Mouse (Mus musculus) frontal cortex, adult (tissue): ENCODE measurements at regions not wholly inside any gene's neighbourhood (a gene's known extent, or its start where the extent isn't known, plus 50 kb on each side); places are given as distances from the start of the nearest gene placed in this dataset.

ENCODE experiments used
- ATAC-seq: cut with Nextera tagmentation; 2 replicates; pipeline ENCODE4 v1.9.2; 2017; ENCODE audit warnings: mild to moderate bottlenecking, moderate library complexity, mixed read lengths; ENCODE audit not compliant: low TSS enrichment

DNA sequence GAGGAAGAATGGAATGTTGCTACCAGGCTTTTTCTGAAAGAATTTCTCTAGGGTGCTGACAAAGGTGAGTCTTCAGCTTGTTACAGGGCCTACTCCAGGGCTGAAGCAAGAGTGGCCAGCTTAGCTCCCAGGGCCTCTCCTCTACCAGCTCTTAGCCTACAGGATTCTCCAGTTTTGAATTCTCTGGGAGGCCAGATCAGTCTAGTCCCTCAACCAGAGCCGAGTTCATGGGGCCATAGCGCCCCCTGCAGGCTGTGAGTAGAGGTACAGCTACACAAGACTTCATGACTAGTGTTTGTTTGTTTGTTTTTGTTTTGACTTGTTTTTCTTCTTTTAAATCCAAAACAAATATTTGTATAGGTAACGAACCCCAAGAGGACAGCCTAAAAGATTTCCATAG is 211.8 kb upstream of the Eef2kmt start:
- ATAC-seq: peak; percentile 57; the same call in 1 of the 2 replicates

DNA sequence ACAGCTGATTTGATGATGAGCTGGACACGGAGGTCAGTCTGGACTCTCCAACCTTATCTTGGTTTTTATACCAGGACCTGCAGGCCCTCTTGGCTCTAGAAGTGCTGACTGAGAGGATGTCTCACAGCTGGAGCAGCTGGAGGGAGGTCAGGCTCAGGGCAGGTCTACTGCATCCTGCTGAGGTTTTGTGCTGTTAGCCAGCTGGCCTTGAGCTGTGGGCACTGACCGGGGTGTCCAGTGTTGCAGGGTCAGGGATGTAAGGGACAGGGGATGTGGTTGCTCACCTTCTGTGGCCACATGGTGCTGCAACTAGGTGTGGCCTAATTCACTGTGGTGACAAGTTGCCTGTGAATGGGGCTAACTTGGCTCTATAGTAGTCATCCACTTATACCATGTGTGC is 211.0 kb upstream of the Eef2kmt start:
- no peak for ATAC-seq

DNA sequence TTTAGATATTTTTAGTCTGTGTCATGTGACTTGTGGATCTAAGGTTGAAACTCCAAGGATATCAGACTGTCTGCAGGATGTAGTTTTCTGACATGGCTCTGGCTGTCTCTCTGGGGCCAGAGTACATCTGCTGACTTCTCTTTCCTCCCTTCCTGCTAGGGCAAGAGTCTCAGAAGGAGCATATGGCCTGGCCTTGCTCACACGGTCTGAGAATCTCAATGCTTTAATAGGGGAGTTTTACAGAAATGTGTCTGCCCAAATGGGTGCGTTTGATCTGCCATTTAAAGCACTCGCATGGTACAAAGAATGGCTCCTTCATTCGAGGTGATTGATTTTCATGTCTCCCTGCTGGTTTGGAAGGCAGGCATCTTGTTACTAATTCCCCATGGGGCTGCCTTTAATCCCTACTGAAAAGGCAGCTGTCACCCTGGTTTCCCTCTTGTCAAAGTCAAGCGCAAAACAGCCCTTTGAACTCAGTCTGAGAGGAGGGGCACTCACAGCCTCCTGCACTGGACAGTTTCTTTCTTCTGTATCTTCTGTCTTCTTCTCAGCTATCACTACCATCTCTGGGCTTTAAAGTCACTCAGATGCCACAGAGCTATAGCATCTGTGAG is 199.7 kb upstream of the Eef2kmt start:
- no peak for ATAC-seq

DNA sequence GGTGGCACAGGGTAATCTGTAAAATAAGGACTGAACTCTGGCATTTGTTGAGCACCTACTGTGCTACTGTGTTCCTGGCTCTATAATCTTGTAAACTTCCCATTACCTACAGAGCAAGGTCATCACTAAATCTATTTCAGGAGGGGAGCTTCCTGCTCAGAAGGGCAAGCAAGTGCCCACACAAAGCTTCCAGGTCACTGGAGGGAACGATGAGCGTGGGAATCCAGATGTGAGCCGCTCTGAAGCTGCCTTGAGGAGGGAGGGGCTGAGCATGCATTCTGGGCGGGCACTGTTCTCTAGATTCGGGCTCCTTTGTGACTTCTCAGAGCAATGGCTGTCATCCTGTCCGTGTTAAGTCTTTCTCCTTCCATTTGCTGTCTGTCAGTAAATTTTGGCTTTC is 198.5 kb upstream of the Eef2kmt start:
- ATAC-seq: no peak

DNA sequence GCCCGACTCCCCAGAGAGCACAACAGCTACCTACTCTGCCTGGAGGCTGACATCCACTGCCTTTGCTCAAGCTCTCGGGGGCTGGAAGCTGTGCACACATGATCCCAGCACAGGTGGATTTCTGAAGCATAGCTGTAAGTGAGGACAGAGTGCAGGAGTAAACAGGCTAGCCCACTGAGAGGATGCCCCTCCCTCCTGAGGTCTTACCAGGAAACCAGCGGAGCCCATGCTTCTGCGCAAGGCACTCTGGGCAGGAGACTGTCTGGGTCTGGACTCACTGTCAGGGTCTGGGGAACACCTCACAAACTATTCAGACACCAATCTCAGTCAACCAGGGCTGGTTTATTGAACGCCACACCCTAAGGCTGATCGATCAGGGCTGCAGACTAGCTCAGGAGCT is 197.2 kb upstream of the Eef2kmt start:
- ATAC-seq: no peak

DNA sequence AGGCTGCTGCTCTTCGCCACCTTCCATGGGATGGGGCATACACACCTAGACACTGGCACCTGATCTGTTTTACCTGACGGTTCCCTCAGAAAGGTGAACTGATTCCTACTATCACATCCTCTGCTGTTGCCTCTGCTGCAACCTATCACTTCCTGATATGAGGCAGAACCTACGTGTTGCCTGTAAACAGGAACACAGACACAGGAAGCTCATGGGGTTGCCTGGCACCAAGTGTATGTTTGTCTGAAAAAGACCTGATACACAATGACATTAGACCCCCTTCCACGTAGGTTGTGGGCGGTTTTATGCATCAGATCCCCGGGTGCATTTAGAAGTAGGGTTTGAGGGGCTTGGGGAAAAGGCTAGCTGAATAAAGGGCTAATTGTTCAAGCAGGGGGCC is 190.0 kb upstream of the Eef2kmt start:
- no peak for ATAC-seq

DNA sequence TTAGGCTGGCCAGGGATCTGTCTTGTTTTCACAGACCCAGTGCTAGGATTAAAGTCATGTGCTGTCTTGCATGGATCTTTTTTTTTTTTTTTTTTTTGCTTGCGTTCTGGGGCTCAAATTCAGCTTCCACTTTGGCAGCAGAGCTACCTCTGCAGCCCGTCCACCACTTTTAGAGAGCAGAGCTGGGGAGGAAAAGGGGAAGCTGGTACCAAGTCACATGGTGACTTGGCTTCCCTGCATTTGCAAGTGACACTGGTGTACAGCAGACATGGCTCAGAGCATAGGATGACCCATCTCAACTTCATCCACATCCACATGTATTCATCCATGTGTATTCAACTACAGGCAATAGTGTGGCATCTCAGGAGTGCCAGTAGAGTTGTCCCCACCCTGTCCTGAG is 189.0 kb upstream of the Eef2kmt start:
- ATAC-seq: no peak

DNA sequence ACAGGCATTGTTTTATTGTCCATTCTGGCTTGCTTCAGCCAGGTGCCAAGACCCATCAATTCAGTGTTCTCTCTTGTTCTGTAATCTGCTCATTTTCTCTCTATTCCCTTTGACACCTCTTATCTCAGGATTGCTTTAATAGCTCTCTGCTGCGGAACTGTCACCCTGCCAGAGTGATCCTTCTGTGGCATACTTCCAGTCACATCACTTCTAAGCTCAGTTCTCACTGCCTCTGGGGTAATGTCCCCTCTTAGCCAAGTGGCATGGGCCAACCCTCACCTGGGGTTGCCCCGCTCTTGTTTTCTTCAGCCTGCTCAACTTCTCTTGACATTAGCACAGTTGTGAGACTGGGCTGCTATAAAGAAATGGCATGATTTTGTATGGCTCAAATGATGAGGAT is 183.9 kb upstream of the Eef2kmt start:
- ATAC-seq: no peak

DNA sequence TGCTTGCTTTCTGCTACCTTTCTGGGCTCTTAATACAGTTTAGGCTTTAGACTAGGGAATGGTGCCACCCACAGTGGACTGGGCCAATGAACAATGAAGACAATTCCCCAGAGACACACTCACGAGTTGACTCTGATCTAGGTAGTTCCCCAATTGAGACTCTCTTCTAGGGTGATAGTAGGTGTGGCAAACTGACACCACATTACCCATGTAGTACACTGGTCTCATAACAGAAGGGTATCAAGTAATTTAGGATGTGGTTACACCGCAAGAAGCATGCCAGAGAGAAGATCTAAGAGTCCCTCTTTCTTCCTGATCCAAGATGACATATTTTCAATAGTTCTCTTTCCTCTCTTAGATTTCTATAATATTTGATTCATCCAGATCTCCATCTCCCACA is 182.6 kb upstream of the Eef2kmt start:
- no peak for ATAC-seq

DNA sequence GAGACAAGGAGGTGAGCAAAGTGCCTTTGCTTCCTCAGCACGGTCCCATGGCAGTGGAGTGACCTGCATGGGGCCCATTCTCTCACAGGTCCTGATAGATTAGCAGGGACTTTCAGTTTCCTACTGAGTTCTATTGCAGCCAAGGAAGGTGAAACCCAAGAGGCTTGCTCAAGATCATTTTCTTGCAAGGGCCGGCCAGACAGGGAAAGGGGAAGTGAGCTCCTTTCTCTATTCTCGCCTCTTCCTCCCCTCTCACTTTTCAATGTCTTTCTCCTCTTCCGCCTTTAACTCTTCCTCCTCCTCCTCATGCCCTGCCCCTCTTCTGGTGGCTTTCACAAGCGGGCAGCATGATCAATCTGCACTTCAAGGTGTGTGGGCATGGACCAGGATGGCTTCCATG is 175.9 kb upstream of the Eef2kmt start:
- no peak for ATAC-seq

DNA sequence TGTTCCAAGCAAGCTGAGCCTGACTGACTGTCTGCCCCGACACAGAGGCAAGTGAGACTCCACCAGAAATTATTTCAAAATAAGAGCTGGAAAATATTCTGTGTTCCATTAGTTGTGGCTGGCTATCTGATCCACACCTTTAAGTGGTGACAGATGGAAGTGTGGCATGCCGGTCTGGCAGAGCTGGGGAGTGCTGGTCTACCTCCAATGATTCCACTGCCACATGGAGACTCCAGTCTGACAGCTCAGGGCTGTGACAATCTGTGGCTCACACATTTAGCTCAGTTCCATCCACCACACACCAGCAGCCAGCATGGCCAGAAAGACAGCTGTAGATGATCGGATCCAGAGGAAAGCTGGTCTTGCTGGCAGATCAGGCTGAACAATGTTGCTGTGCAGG is 175.3 kb upstream of the Eef2kmt start:
- ATAC-seq: peak; percentile 79

DNA sequence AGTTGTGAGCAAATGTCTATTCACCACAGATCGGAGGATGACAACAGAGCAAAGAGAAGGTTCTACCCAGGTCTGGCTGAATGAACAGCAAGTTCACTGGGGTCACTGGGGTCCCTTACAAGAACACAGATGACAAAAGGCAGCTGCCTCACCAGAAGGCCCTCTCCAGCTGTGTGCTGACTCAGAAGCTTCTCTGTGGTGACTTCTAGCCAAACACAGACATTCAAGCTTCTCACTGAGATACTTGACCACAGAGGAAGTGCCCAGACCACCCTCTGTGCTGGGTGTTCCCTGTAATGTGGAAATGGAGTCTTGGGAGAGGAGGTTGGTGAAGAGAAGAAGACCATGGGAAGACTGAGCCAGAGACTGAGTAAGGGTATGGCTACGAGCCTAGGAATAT is 173.7 kb upstream of the Eef2kmt start:
- ATAC-seq: no peak

DNA sequence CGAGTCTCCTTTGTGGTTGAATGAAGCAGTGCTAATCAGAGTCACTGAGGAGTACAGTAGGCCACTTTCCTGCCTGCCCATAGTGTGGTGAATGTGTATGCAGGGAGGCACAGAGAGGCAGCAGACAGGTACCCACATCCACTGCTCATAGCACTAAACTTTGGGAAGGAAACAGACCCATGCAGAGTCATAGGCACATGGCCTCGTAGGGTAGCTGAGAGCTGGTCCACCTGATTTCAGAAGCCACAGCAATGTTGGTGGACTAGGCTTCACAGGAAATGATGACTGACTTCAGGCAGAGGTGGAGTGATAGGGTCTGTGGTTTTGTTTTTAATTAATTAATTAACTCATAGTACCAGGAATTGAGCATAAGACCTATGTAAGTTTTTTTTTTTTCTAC is 170.1 kb upstream of the Eef2kmt start:
- ATAC-seq: no peak

DNA sequence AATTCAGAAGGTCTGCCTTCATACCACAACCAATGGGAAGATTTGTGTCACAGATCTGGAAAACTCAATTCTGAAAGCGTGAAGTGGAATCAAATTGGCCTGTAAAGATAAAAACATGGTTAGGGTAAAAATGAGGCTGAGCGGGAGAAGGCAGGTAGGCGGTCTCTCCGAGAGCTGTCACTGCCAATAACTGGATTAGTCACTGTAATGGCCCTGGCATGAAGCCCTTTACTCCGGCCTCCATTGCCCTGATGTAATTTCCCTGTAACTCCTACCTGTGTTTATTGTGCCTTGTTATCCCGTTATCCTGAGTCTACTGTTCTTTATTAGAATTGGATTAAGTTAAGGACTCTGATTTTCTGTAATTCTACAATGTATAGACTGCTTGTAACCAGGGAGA is 166.3 kb upstream of the Eef2kmt start:
- ATAC-seq: no peak

DNA sequence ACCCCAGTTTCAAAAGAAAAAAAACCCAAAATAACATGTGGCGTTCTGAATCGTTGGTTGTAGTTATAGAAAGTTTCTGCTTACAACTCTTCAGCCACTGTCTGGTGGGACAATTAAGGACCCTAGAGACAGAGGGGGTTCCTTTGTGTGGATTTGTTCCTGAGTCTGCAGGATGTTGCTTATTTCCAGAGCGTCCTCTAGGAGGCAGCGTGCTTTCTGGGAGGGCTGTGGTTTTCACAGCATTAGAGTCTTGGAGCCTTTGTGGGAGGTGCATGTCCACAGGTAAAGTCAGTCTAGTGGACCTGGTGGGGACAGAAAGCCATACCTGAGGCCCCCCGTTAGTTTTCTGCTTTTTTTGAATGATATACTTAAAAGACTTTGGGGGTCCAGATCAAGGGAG is 165.8 kb upstream of the Eef2kmt start:
- no peak for ATAC-seq

DNA sequence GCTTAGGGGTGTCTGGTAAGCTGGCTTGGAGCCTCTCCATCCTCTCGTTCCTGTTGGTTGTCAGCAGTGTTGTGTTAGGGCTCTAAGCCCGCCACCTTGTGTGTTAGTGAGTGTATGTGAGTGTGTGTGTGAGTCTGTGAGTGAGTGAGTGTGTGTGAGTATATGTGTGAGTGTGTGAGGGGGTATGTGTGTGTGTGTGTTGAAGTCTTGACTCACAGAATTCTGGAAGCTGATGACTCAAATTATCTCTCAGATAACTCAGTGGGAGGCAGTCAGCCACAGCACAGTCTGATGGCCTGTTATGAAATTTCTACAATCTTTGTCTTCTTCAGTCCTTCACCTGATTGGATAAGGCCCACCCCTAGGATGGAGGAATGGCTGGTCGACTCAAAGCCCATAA is 163.7 kb upstream of the Eef2kmt start:
- ATAC-seq: peak; percentile 55; the same call in 1 of the 2 replicates

DNA sequence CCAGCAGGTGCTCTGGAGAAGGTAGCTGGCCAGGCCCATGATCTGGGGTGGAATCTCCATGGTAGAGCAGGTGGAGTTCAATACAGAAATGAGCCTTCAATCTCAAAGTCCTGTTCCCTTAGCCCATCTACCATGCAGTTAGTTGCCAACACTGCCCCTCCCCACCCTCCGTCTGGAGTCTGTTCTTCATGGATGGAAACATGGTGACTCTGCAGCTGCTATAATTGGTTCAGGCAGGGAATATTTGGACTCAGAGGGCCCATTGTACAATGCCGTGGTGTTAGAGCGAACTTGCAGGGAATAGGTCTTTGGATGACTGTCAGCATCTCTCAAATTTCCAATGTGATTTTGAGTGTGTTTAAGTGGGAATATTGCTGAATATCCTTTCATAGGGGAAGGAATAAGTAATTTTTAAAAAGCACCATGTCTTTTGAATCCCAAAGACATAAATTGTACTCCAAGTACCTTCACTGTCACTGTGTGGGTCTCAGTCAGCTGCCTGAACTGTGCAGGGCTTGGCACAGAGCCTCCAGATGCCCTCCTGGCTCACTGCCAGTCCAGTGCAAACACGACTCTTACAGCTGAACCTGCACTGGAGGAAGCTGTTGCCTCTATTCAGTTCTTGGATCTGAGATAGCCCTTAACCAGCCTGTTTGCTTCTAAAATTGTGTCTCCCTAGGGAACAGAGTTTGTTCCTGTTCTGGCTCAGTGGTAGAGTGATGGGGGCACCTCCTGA is 162.8 kb upstream of the Eef2kmt start:
- ATAC-seq: peak; percentile 16; the same call in 1 of the 2 replicates

DNA sequence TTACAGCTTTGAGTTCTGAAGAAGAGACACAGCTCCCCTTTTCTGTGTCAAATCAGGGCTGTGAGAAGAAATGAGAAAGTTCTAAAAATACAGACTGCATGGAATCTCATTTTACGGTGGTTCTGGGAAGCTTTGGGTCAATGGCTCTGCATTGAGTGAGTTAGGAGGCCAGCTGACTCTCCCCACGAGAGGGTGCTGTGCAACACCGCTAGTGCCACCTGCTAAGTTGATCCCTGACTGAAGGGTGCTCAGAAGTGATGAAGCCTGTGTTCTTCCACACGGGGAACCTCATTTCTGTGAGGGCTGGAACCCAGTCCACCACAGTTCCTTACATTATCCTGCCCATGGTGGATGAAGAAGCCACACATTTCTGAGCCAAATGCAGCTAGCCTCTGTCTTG is 159.5 kb upstream of the Eef2kmt start:
- no peak for ATAC-seq

DNA sequence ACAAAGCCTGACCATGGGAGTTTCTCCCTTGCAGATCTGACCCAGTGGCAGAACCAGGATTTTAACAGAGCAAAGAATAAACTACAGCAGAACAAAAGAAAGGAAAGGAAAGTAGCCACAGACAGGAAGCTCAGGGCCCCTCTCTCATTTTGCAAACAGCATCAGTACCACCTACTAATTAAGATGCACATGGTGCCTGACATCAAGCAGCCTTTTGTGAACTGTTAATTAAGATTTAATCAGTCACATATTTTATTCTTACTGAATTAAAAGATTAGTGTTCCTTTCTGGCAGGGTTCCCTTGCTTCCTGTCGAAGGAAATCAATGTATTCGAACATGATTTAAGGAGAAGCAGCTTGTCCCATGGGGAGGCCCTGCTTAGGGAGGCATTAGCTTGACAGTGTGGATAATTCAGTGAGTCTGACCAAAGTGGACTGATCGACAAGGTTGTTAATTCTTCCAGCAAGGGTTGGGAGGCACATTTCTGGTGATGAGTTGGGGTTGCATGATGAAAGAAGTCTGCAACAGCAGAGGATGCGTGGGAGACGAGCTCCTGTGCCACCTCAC is 156.1 kb upstream of the Eef2kmt start:
- ATAC-seq: no peak

DNA sequence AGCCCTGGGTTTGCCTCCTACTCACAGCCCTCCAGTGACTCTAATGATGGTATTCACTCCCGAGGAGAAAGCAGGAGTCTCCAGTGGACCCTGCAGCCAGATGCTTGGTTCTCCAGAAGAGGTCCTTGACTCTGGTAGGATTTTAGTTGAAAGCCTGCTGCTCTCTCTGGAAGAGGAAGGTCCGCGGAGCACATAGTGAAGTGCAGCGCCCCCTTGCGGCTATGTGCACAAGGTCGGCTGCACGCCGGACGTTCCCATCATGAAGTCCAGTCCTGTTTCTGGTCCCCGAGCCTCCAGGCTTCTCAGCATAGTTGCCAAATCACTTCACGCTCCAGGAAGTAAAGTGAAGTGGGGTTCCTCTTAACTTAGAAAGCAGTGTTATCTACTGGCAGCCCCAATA is 150.9 kb upstream of the Eef2kmt start:
- ATAC-seq: peak; percentile 62

DNA sequence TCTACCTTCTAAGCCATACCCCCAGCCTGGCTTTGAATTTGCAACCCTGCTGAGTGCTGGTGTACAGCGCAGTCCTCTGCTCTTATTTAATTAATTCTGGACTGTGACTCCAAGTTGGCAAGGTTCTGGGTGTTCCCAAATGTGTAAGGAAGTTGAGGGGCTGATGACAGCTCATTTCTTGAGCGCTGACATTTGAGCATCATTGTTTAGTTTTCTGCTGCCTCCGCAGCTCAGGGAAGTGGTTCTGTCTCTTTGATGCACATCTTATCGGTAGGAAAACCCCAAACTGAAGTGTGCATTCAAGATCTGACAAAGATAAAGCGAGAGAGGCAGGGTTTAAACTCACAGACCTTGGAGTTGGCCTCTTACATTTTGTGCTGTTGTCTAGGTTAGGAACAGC is 137.6 kb upstream of the Eef2kmt start:
- ATAC-seq: no peak

DNA sequence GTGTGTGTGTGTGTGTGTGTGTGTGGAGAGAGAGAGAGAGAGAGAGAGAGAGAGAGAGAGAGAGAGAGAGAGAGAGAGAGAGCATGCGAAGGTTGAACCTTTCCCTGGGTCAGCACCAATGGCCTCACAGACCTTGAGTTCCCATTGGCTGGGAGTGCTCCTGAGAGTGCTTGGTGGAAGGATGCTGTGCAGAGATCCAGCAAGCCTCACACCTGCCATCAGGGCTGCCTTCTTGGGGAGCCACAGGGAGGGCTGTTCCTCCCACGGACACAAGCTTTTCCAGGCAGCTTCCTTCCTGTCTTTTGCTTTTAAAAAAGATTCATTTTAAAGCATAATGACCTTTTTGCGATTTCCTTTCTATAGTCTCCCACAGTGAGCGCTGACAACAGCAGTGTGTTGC is 127.1 kb upstream of the Eef2kmt start:
- peak; percentile 78 for ATAC-seq

DNA sequence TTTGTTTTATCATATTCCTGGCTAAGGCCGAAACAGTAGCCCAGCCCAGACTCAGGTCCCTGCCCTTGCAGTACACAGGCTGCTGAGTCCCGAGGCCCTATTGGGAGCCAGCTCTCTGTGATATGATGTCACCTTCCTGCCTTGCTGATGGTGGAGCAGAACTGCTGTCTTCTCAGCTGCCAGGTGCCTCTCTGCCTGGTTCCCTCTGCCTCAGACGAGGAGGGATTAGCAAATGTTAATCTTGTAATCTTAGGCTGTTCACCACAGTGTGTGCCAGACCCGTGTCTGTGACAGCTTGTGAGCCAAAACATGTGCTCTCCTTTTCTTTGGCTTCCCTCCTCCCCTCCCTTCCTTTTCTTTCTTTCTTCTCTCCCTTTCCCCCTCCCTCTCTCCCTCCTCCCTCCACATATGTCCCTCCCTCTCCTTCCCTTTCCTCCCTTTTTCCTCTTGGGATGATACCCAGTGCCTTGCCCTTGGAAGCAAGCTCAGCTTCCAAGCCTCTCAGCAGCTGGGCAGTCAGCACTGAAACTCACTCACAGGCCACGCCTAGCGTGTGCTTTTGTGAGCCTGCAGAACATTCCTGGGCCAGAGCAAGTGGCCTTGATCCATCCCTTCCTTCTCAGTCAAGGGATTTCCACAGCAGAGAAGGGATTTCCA is 126.6 kb upstream of the Eef2kmt start:
- ATAC-seq: peak; percentile 34
